Mouse (Mus musculus) spleen, adult 2 months (tissue): ENCODE results near the gene Lmx1a. TPM values are rescaled to one million over a fixed set of nuclear protein-coding genes. Genes with fewer than 3 reads are reported as not detected.

ENCODE experiments used
- DNase-seq, 2 experiments: peaks; one replicate each; pipeline versions ENCODE4 v3.0.0 to v3.0.0-alpha.2; 2012 to 2021; ENCODE audit warnings: low spot score in 2 of 2, low read depth in 1 of 2
- H3K27ac ChIP-seq: fragments of 200-500 bp; 2 replicates; pipeline ENCODE4 v1.5.1; 2012; ENCODE audit warnings: low read length, inconsistent platforms; ENCODE audit not compliant: insufficient read depth
- H3K27me3 ChIP-seq: fragments of 200-500 bp; 2 replicates; pipeline ENCODE4 v1.6.1; 2012; ENCODE audit warnings: mild to moderate bottlenecking, moderate library complexity, low read length, inconsistent platforms; ENCODE audit not compliant: control insufficient read depth, insufficient read depth
- H3K36me3 ChIP-seq: fragments of 200-500 bp; 2 replicates; pipeline ENCODE4 v1.6.1; 2012; ENCODE audit warnings: mild to moderate bottlenecking, low read length, inconsistent platforms; ENCODE audit not compliant: control insufficient read depth, insufficient read depth
- H3K4me1 ChIP-seq: fragments of 200-500 bp; 2 replicates; pipeline ENCODE4 v1.6.1; 2011; ENCODE audit warnings: inconsistent platforms; ENCODE audit not compliant: control insufficient read depth, insufficient read depth, insufficient read length
- H3K4me3 ChIP-seq: fragments of 200-500 bp; 2 replicates; pipeline ENCODE4 v1.5.1; 2011; ENCODE audit warnings: mild to moderate bottlenecking, inconsistent platforms; ENCODE audit not compliant: insufficient read depth, insufficient read length; ENCODE audit errors: extremely low read depth
- CTCF ChIP-seq: fragments of 200-500 bp; IDR thresholded peaks from 2 replicates; pipeline ENCODE4 v1.5.1; 2011; ENCODE audit warnings: mild to moderate bottlenecking, inconsistent platforms; ENCODE audit not compliant: insufficient read depth, insufficient read length, insufficient replicate concordance; ENCODE audit errors: extremely low read depth
- POLR2A ChIP-seq: fragments of 200-500 bp; IDR thresholded peaks from 2 replicates; pipeline ENCODE4 v1.6.1; 2011; ENCODE audit warnings: low read depth, low read length, inconsistent platforms
- WGBS: fragments of 180-500 bp; shearing (Covaris S2); methylation state at CpG from one replicate; pipeline ENCODE4 v1.1.7; 2018; 5-methylcytosine and 5-hydroxymethylcytosine counted together
- polyA plus RNA-seq: library from polyadenylated mRNA; depleted of rRNA; stranded (reverse); fragments of >200 nt; gene quantifications from 2 replicates; pipeline ENCODE4 v1.2.3, GENCODE M21; 2012; rRNA removed

The Lmx1a gene
- polyA plus RNA-seq: not detected in 2 replicates

GRCm38 (mm10) chr1:167689232-167689261 is at the start of gene Lmx1a:
Gene Lmx1a (plus strand): TSS chr1:167689237.
- TF ChIP-seq CTCF (no peak), POLR2A (no peak)
- no peak for DNase-seq
- Histone ChIP-seq H3K4me3 (no peak within 1 kb of the TSS), H3K4me1 (no peaks in the 10 kb centered on the region), H3K27me3 (peaks cover 14% of the 10 kb centered on the region), H3K27ac (no peak within 1 kb of the TSS), H3K36me3 (no peaks in the 10 kb centered on the region)
- 0% methylated on average over 3 of the region's 3 CpGs for WGBS

DNA sequence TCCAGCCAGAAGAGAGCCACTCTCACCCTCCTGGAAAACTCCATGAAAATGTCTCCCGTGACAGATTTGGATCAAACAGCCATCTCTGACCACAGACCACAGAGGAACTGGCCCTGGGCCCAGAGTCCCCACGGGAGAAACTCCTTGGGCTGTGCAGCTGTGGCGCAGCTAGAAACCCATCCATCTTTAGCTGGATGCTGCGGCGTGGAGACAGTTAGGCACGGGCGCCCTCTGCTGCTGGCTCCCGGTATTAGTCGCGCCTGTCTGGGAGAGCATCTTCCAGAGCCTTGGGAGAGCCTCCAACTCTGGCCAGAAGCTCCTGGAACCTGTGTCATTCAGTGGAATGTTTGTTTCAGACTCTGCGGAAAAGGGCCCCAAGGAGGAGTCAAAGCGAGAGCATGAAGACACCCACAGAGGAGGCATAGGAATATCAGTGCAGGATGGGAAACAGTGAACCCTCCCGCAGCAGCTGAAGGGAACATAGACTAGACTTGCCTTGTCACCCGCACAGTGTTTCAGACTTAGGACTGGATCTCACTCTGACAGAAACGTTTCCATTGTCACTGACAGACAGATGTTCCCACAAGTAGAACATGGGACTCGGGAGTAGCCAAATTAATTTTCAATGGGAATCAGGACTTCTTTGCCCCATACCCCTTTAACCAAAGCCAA is 44.0 kb upstream of the Lmx1a start:
- Histone ChIP-seq H3K4me3 (no peak overlapping the region), H3K27ac (no peak overlapping the region), H3K4me1 (no peaks in the 10 kb centered on the region), H3K36me3 (no peaks in the 10 kb centered on the region), H3K27me3 (no peaks in the 10 kb centered on the region)
- WGBS: 20% methylated on average over 16 of the region's 16 CpGs
- no peak for DNase-seq
- TF ChIP-seq CTCF (peak; percentile 52; the same call in 1 of the 2 replicates), POLR2A (no peak)

GRCm38 (mm10) chr1:167648670-167649069 is 40.4 kb upstream of the Lmx1a start:
- no peaks in the 10 kb centered on the region for H3K27me3 ChIP-seq
- no peak for TF ChIP-seq POLR2A
- TF ChIP-seq CTCF: no peak
- no peak for DNase-seq
- WGBS: 87% methylated on average over 3 of the region's 3 CpGs
- no peaks in the 10 kb centered on the region for H3K36me3 ChIP-seq
- no peak overlapping the region for H3K27ac ChIP-seq
- H3K4me1 ChIP-seq: no peaks in the 10 kb centered on the region
- no peak overlapping the region for H3K4me3 ChIP-seq

- Histone ChIP-seq H3K4me1 (no peaks in the 10 kb centered on the region), H3K36me3 (no peaks in the 10 kb centered on the region), H3K27me3 (no peaks in the 10 kb centered on the region), H3K27ac (no peak overlapping the region), H3K4me3 (no peak overlapping the region)
- no peak for DNase-seq
- TF ChIP-seq POLR2A: no peak
- 63% methylated on average over 11 of the region's 11 CpGs for WGBS
These were observed 39.9 kb upstream of the Lmx1a start for GRCm38 (mm10) chr1:167649122-167649633.

GRCm38 (mm10) chr1:167652336-167652735 is 36.7 kb upstream of the Lmx1a start:
- Histone ChIP-seq H3K36me3 (no peaks in the 10 kb centered on the region), H3K27me3 (no peaks in the 10 kb centered on the region), H3K27ac (no peak overlapping the region), H3K4me3 (no peak overlapping the region), H3K4me1 (no peaks in the 10 kb centered on the region)
- WGBS: 61% methylated on average over 2 of the region's 2 CpGs
- TF ChIP-seq POLR2A (no peak), CTCF (no peak)
- DNase-seq: no peak

DNA sequence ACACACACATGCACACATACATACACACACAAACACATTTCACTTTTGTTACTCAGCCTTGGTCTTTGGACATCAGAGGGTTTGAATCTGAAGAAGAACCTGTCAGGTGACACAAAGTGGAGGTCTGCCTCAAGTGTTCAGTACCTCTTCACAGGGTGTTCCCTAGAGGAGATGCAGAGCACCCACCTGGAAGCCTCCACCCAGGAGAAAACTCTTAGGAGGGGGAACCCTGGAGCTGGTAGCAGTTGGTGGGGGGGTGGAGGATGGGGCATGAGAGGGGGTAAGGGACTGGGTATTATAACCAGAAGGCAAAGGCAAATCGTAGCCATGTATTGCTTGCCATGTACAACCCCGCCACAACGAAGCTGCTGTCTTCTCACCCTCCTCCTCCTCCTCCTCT is 30.0 kb upstream of the Lmx1a start:
- Histone ChIP-seq H3K27ac (no peak overlapping the region), H3K27me3 (peaks cover 2% of the 10 kb centered on the region), H3K36me3 (no peaks in the 10 kb centered on the region), H3K4me1 (no peaks in the 10 kb centered on the region), H3K4me3 (no peak overlapping the region)
- no peak for TF ChIP-seq CTCF
- 97% methylated on average over 3 of the region's 3 CpGs for WGBS
- DNase-seq: no peak

DNA sequence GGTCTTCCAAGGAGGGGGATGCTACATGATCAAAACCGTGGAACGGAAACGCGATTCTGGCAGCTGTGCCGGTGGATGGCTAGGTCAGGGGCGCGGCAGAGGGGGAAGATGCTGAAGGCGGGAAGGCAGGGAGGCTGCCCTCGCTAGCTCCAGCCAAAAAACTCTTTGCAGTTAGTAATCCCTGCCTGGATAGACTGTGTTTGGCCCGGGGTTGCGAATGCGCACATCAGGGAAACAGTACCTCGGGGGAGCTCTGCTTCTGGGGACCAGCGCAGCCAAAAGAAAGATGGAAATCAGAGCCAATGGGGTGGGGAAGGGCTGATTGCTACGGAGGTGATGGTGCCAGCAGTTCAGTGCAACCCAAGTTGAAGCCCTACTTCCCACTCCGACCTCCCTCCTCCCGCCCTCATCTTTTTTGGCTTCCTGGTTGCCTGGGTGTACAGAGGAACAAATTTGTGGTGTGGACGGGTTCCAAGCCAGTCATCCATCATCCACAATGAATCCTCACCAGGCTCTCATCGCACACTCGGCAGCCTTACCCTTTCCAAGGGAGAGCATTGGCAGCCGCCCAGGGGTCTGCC is 28.4 kb upstream of the Lmx1a start:
- Histone ChIP-seq H3K4me3 (no peak overlapping the region), H3K36me3 (no peaks in the 10 kb centered on the region), H3K27ac (no peak overlapping the region), H3K27me3 (peaks cover 2% of the 10 kb centered on the region), H3K4me1 (no peaks in the 10 kb centered on the region)
- DNase-seq: no peak
- 5% methylated on average over 21 of the region's 21 CpGs for WGBS
- TF ChIP-seq CTCF: no peak
- no peak for TF ChIP-seq POLR2A

GRCm38 (mm10) chr1:167661123-167661522 is 27.9 kb upstream of the Lmx1a start:
- no peaks in the 10 kb centered on the region for H3K4me1 ChIP-seq
- peaks cover 2% of the 10 kb centered on the region for H3K27me3 ChIP-seq
- WGBS: 9% methylated on average over 19 of the region's 19 CpGs
- DNase-seq: no peak
- H3K36me3 ChIP-seq: no peaks in the 10 kb centered on the region
- no peak for TF ChIP-seq POLR2A
- TF ChIP-seq CTCF: no peak
- H3K27ac ChIP-seq: no peak overlapping the region
- H3K4me3 ChIP-seq: no peak overlapping the region
